Mouse (Mus musculus): ENCODE data around the gene Sdad1.

DNA sequence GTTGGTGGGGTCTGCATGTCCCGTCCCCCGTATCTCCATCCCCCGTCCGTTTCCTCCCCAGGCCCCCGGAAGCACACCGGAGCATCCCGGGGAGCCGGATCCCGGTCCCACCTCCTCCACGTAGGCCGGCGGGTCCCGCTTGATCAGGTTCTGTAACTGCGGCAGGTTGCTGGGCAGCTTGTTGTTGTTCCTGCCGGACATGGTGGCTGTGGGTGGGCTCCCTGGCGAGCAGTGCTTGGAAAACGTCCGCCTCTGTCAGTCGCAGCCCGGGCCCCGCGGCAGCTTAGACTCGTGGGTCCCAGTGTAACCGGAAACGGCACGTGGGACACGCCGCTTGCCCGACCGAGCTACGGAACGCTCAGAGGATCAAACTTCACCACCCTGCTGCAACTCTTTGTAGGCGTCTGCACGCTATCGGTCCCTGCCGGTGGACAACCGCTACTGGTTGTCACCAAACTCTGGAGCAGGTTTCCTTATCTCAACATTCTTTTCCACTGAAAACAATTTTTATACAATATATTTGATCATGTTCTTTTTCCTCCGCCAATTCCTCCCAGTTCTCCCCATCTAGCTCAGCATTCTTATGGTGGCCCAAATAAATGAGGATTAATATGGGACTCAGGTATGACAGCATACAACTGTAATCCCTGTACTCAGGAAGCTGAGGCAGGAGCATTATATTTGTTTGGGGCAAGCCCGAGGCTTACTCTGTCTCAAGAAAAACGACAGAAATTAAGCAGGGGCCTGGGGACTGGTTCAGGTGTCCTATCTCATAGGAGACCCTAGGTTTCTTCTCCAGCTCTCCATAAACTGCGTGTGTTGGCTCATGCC lies at the start of gene Sdad1:
- TF ChIP-seq CTCF (conservative IDR thresholded peaks at IDR 0.05 in 1 of 2, IDR thresholded peaks at IDR 0.05 in 1 of 2; ENCODE audit: low read depth in 2 of 2, low read length in 2 of 2) (peak in 1 of 2 experiments; percentile 75; a peak in 2 of 4 replicates), POLR2AphosphoS2 (IDR thresholded peaks at IDR 0.05; ENCODE audit: low read depth, low read length) (peak; percentile 49; the same call in 1 of the 2 replicates), RCOR1 (conservative IDR thresholded peaks at IDR 0.05; ENCODE audit: low read depth, low read length) (peak; percentile 41; the same call in 1 of the 2 replicates), POLR2A (IDR thresholded peaks at IDR 0.05; ENCODE audit: low read depth, low read length) (peak; percentile 81)

Measured in CH12.LX (cell line).